Mouse (Mus musculus) cerebellum, adult 2 months (tissue): Measurements from ENCODE around the gene Vmn1r222.
"Not testable (repeated sequence)": the region's sequence is repeated elsewhere in the genome, so short reads cannot be mapped to it uniquely, and the experiment has no call there.

ENCODE experiments used
- CTCF ChIP-seq: fragments of 200-500 bp; IDR thresholded peaks from 2 replicates; pipeline ENCODE4 v1.5.1; 2011; ENCODE audit warnings: low read depth, mild to moderate bottlenecking, control low read depth, low read length, moderate library complexity, borderline replicate concordance; ENCODE audit not compliant: insufficient read depth
- POLR2A ChIP-seq: fragments of 200-500 bp; IDR thresholded peaks from 2 replicates; pipeline ENCODE4 v1.6.1; 2011; ENCODE audit warnings: low read length, control low read depth, borderline replicate concordance; ENCODE audit not compliant: insufficient read depth

- TF ChIP-seq POLR2A, CTCF: not testable (repeated sequence)
These were observed 11.1 kb upstream of the Vmn1r222 start, which contains the start of gene Vmn1r223 for GRCm38 (mm10) chr13:23246834-23247233.
